Mouse (Mus musculus) ES-E14 (cell line): Measurements from ENCODE around the gene Rora.

Source experiments
- HCFC1 ChIP-seq: IDR thresholded peaks from 2 replicates; pipeline ENCODE4 v1.6.1; 2012; ENCODE audit warnings: low read length, inconsistent platforms, borderline replicate concordance; ENCODE audit not compliant: insufficient read depth
- MAFK ChIP-seq: IDR thresholded peaks from 2 replicates; pipeline ENCODE4 v1.6.1; 2014; ENCODE audit warnings: mild to moderate bottlenecking, low read depth, low read length, inconsistent platforms; ENCODE audit not compliant: insufficient read depth
- ZC3H11A ChIP-seq: IDR thresholded peaks from 2 replicates; pipeline ENCODE4 v1.6.1; 2012; ENCODE audit warnings: low read depth, mild to moderate bottlenecking, inconsistent platforms, low read length, borderline replicate concordance

DNA sequence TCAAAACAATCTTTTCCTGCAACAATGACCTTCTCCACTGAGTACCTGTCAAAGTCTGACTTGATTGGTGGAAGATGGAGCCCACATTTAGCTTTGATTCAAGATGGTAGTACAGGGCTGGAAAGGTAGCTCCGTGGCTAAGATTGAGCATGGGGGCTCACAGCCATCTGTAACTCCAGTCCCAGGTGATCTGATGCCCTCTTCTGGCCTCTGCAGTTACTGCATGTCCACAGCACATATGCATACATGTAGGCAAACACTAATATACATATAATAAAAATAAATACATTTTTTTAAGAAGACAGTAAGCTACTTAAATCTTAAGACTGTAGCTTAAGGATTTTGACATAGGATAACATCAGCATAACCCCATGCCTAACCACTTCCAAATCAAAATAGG is 112.0 kb downstream of the Rora start:
- TF ChIP-seq HCFC1 (no peak), ZC3H11A (0 out of 2 replicates have a peak, but pooled peaks have one; percentile 54), MAFK (no peak)
